Mouse (Mus musculus): ENCODE data around the gene Irf9. TPM values are rescaled to one million over a fixed set of nuclear protein-coding genes. Genes with fewer than 3 reads are reported as not detected.

Gene Irf9
- 10 to 100 TPM; 11.6 to 12.1 TPM for total RNA-seq (2021)
- long read RNA-seq, experiment 1, partial matches to known transcripts, result 0 of 2 reads
- long read RNA-seq, experiment 1, other reads (novel, unspliced or antisense), result 0 of 2 reads
- long read RNA-seq, experiment 2, partial matches to known transcripts, result 2 of 7 reads
- long read RNA-seq, experiment 2, other reads (novel, unspliced or antisense), result 3 of 7 reads

DNA sequence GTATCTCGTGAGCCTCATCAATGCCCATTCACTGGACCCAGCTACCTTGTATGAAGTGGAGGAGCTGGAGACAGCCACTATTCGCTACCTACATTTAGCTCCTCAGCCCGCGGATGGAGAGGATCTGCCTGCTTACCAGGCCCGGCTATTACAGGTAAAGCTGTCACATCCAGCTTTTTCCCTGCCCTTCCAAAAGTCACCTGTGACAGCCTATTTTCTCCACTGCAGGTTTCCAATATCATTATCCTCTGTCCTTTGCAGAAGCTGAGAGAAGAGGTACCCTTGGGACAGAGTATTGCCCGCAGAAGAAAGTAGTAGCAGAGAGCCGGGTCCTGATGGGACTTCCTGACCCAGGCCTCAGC lies at the start of gene Irf9:
Gene Irf9, plus strand, starts transcription at position 301 of the 362 bp plus-strand sequence.
- no peak for TF ChIP-seq CTCF (conservative IDR thresholded peaks at IDR 0.05)
- no peak for DNase-seq (ENCODE audit: low spot score in 2 of 2)
- peak within 1 kb of the TSS; percentile 81 for H3K27ac ChIP-seq
- H3K4me3 ChIP-seq, result peak within 1 kb of the TSS; percentile 52

- no peak for DNase-seq (ENCODE audit: low spot score in 2 of 2)
- no peak overlapping the region for H3K4me3 ChIP-seq
- TF ChIP-seq CTCF (conservative IDR thresholded peaks at IDR 0.05), result no peak
Measured at GRCm38 (mm10) chr14:55554635-55555034, 48.7 kb upstream of the Irf9 start.

GRCm38 (mm10) chr14:55555788-55556187 lies 47.6 kb upstream of the Irf9 start:
- no peak overlapping the region for H3K27ac ChIP-seq
- TF ChIP-seq CTCF (conservative IDR thresholded peaks at IDR 0.05), result no peak
- no peak for DNase-seq (ENCODE audit: low spot score in 2 of 2)
- no peak overlapping the region for H3K4me3 ChIP-seq

More at GRCm38 (mm10) chr14:55554635-55555034, 48.7 kb upstream of the Irf9 start:
- H3K27ac ChIP-seq, result no peak overlapping the region

DNA sequence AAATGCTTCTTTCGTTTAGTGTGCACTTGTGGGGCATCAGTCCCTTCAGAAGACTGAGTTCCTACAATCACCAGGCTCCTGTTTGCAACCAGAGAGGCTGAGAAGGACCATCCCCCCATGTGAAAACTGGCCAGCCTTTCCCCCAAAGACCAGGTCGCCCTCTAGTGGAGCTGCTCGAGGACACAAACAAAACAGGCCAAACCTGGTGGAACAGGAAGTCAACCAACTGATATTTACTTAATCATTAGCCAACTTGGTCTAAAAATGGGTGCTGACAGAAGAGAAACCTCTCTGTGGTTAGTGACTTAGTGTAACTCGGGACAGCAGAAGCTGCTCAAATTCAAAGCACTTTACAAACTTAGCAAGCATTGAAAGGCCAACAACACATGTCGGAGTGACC lies 46.4 kb upstream of the Irf9 start:
- peak; percentile 69 to 80 for DNase-seq (ENCODE audit: low spot score in 2 of 2)
- peak; percentile 90 for TF ChIP-seq CTCF (conservative IDR thresholded peaks at IDR 0.05)
- peak overlapping the region; percentile 24; the same call in 1 of the 2 replicates for H3K27ac ChIP-seq
- H3K4me3 ChIP-seq, result no peak overlapping the region

DNA sequence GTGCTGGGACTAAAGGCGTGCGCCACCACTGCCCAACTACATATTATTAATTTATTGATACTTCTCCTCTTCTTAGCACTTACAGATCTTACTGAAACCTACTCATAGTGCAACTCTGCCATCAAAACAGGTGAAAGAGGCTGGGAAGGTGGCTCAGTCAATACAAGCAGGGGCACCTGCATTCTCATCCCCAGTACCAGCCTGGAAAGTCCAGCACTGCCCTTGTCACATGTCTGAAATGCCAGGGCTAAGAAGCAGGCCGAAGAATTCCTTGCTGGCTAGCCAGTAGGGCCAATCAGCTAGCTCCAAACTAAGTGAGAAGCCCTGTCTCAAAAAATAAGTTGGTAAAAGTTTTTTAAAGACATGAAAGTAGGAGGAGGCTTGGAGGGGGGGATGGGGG lies 45.8 kb upstream of the Irf9 start:
- no peak for DNase-seq (ENCODE audit: low spot score in 2 of 2)
- TF ChIP-seq CTCF (conservative IDR thresholded peaks at IDR 0.05), result no peak
- Histone ChIP-seq H3K27ac (0 out of 2 replicates have a peak overlapping the region, but pooled peaks have one; percentile 24), H3K4me3 (no peak overlapping the region)

DNA sequence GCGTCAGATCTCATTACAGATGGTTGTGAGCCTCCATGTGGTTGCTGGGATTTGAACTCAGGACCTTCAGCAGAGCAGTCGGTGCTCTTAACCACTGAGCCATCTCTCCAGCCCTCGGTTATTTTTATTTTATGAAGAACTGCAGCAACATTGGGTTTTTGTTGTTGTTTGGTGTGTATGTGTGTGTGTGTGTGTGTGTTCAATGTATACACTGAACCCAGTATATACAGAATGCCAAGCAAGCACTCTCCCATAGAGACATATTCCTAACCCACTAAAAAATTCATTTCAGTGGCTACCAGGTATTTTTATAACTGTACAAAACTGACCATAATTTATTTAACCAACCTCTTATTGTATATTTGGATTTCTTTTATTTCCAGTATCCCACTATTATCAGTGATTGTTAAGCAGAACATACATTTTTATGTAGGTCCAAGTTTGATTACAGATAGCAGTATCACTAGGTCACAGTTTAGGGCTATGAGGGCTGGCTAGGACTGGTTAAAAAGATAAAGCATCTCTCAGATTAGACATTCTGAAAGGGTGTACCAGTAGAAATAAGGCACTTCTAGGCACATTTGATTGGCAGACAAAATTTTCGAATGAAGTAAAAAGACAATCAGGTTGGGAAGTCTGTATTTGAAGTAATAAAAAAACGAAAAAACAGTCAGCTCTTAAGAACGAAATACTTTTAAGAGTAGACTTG lies 44.5 kb upstream of the Irf9 start:
- Histone ChIP-seq H3K4me3 (peak overlapping the region; percentile 88), H3K27ac (peak overlapping the region; percentile 99)
- no peak for DNase-seq (ENCODE audit: low spot score in 2 of 2)
- TF ChIP-seq CTCF (conservative IDR thresholded peaks at IDR 0.05), result peak; percentile 39

GRCm38 (mm10) chr14:55559799-55560201 lies 43.6 kb upstream of the Irf9 start, which contains the start of gene Dcaf11:
Gene Dcaf11, plus strand, starts transcription at chr14:55560006.
- peak; percentile 55 for TF ChIP-seq CTCF (conservative IDR thresholded peaks at IDR 0.05)
- peak within 1 kb of the TSS; percentile 99 for H3K27ac ChIP-seq
- peak within 1 kb of the TSS; percentile 88 for H3K4me3 ChIP-seq
- DNase-seq (ENCODE audit: low spot score in 2 of 2), result peak; percentile 80 to 85

DNA sequence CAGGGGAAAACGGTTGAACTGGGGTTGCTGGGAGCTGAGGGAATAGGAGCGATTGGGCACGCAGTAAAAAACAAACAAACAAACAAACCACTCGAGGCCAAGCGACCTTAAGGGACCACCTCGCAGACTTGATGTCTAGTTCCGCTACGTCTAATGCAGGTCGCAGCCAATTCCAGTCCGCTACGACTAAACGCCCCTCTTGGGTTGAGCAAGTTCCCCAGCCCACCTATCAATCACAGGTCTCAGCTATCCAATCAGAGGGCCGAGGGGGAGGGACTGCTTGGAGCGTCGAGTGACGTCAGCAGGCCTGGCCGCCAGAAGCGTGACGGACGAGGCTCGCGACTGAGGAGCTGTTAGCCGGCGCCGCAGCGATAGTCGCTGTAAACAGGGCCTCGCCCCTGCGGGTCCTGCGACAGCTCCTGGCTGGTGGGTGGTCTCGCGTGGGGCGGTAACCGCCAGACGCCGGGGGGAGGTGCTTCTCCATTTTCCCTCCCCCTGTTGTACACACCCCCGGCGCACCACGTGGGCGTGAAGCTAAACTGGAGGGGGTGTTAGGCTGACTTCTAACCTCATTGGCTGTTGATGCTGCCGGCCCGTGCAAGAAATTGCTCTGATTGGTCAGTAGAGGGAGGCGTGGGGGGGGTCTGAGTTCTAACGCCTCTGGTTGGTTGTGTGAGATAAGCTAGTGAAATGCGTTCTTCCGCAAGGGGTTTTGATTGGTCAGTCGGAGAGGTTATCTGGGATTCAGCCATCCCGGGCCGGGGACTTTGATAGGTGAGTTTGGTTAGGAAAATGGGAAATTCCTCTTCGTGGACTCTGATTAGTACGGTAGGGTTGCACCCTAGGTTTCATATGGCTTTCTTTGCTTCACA lies 42.9 kb upstream of the Irf9 start, which contains the start of gene A730061H03Rik:
Gene A730061H03Rik, minus strand, starts transcription at position 205 of the 872 bp plus-strand sequence.
- H3K27ac ChIP-seq, result peak within 1 kb of the TSS; percentile 99
- DNase-seq (ENCODE audit: low spot score in 2 of 2), result peak; percentile 98 to 99
- H3K4me3 ChIP-seq, result peak within 1 kb of the TSS; percentile 88
- TF ChIP-seq CTCF (conservative IDR thresholded peaks at IDR 0.05), result peak; percentile 34

DNA sequence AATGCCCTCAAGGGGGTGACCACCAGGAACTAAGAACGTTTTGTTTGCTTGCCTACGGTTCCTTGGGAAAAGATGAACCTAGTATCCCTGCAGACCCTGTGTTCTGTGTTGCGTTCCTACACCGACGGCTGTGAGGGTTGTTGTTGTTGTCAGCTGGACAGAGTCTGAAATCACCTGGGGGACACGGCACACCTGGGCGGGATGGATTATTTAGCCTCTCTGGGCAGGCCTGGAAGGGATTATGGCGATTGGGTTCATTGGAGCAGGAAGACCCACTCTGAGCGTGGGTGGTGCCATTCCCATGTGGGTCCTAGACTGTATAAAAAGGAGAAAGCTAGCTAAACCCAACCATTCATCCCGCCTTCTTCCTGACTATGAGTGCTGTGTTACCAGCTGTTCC lies 41.5 kb upstream of the Irf9 start:
- no peak overlapping the region; the same call in 1 of the 2 replicates for H3K4me3 ChIP-seq
- H3K27ac ChIP-seq, result no peak overlapping the region
- TF ChIP-seq CTCF (conservative IDR thresholded peaks at IDR 0.05), result no peak
- no peak for DNase-seq (ENCODE audit: low spot score in 2 of 2)

GRCm38 (mm10) chr14:55563249-55563648 lies 40.1 kb upstream of the Irf9 start:
- TF ChIP-seq CTCF (conservative IDR thresholded peaks at IDR 0.05), result no peak
- DNase-seq (ENCODE audit: low spot score in 2 of 2), result no peak
- Histone ChIP-seq H3K4me3 (no peak overlapping the region), H3K27ac (no peak overlapping the region)

DNA sequence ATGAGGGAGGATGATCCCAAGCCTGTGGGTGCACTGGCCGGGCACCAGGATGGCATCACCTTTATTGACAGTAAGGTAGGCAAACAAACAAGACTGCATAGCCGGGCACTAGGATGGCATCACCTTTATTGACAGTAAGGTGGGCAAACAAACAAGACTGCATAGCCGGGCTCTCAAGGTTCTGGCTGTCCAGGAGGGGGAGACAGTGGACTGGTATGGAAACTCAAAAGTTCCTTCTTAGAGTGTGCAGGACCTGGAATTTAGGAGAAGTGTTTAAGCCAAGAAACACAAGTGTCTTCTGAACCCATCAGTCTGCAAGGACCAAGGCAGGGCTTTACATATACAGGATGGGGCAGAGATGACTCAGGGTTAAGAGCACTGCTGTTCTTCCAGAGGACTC lies 37.6 kb upstream of the Irf9 start:
- DNase-seq (ENCODE audit: low spot score in 2 of 2), result no peak
- no peak overlapping the region for H3K4me3 ChIP-seq
- peak; percentile 32 for TF ChIP-seq CTCF (conservative IDR thresholded peaks at IDR 0.05)
- no peak overlapping the region for H3K27ac ChIP-seq

- no peak for DNase-seq (ENCODE audit: low spot score in 2 of 2)
- H3K27ac ChIP-seq, result no peak overlapping the region
- no peak for TF ChIP-seq CTCF (conservative IDR thresholded peaks at IDR 0.05)
- H3K4me3 ChIP-seq, result no peak overlapping the region
Measured at GRCm38 (mm10) chr14:55567496-55567895, 35.9 kb upstream of the Irf9 start.

- DNase-seq (ENCODE audit: low spot score in 2 of 2), result no peak
- Histone ChIP-seq H3K4me3 (no peak overlapping the region), H3K27ac (no peak overlapping the region)
- TF ChIP-seq CTCF (conservative IDR thresholded peaks at IDR 0.05), result no peak
Measured at GRCm38 (mm10) chr14:55570588-55570987, 32.8 kb upstream of the Irf9 start.

Data from layer of hippocampus, adult 2 months (tissue).